Mouse (Mus musculus) neural tube, embryonic 12.5 days (tissue): Measurements from ENCODE around the gene Gtf2h3. TPM values are rescaled to one million over a fixed set of nuclear protein-coding genes. Genes with fewer than 3 reads are reported as not detected.
"Not testable (repeated sequence)": the region's sequence is repeated elsewhere in the genome, so short reads cannot be mapped to it uniquely, and the experiment has no call there.

ENCODE experiments used
- ATAC-seq: fragments of 200-750 bp; cut with Nextera tagmentation; 2 replicates; pipeline ENCODE4 v1.8.0; 2017; ENCODE audit warnings: low read depth, mild to moderate bottlenecking, moderate TSS enrichment, moderate library complexity; ENCODE audit not compliant: low FRiP score
- H3K27ac ChIP-seq: fragments of 300-500 bp; sonication (generic); 2 replicates; pipeline ENCODE4 v1.5.1; 2016
- H3K27me3 ChIP-seq: fragments of 300-500 bp; sonication (generic); replicated peaks from 2 replicates; pipeline ENCODE4 v1.6.1; 2016; ENCODE audit warnings: mild to moderate bottlenecking
- H3K36me3 ChIP-seq: fragments of 300-500 bp; sonication (generic); 2 replicates; pipeline ENCODE4 v1.6.1; 2016; ENCODE audit warnings: mild to moderate bottlenecking
- H3K4me1 ChIP-seq: fragments of 300-500 bp; sonication (generic); 2 replicates; pipeline ENCODE4 v1.6.1; 2016
- H3K4me2 ChIP-seq: fragments of 300-500 bp; sonication (generic); replicated peaks from 2 replicates; pipeline ENCODE4 v1.6.1; 2016; ENCODE audit warnings: mild to moderate bottlenecking
- H3K4me3 ChIP-seq: fragments of 300-500 bp; sonication (generic); 2 replicates; pipeline ENCODE4 v1.5.1; 2016
- H3K9ac ChIP-seq: fragments of 300-500 bp; sonication (generic); 2 replicates; pipeline ENCODE4 v1.6.1; 2016; ENCODE audit warnings: mild to moderate bottlenecking
- H3K9me3 ChIP-seq: fragments of 300-500 bp; sonication (generic); 2 replicates; pipeline ENCODE4 v1.6.1; 2016; ENCODE audit warnings: mild to moderate bottlenecking
- WGBS: fragments of 180-500 bp; shearing (Covaris S2); methylation state at CpG from one replicate; pipeline ENCODE4 v1.1.7; 2016; 5-methylcytosine and 5-hydroxymethylcytosine counted together
- polyA plus RNA-seq: library from polyadenylated mRNA; unstranded; fragments of >200 nt; fragmentation: Nextera tagmentation; extraction: Ambion mirVana; gene quantifications from 2 replicates; pipeline ENCODE4 v1.2.1, GENCODE M21; 2016

Gtf2h3 gene
- polyA plus RNA-seq, 1 experiment from 2014 or later = 62.0 TPM

DNA sequence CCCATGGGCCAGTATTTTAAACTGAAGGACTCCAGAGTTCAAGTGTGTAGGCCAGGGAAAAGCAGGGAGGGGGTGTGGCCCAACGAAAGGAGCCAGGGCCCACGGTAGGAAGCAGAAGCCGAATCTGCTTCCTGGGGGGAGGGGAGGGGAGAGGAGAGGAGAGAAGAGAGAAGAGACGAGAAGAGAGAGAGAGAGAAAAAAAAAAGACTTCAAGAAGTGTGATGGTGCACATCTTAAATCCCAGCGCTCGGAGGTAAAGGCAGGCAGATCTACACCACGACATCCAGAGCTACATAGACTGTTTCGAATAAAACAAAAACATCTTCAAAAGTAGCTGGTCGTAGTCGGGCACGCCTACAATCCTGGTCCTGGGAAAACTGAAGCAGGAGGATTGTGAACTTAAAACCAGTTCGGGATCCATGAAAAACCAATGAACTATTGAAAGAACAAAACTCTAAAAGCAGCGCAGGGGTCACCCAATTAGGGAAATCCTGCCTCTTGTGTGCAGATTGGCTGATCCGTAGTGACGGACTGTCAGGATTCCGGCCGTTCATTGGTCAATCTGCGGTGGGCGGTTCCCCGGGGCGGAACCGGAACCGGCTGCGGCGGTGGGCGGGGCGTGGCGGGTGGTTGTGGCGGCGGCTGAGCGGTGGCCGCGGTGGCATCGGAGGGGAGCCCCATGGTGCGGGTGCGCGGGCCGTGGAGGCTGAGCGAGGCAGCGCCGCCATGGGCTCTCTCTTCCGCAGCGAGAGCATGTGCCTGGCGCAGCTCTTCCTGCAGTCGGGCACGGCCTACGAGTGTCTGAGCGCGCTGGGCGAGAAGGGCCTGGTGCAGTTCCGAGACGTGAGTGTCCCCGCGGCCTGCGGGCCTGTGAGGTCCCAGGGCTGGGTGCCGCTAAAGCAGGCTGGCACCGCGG, 49.8 kb downstream of the Gtf2h3 start, which contains the start of gene Atp6v0a2:
Gene Atp6v0a2, plus strand, starts transcription at position 129 of the 916 bp plus-strand sequence.
- H3K27ac ChIP-seq = no peak within 1 kb of the TSS
- H3K4me3 ChIP-seq = peak within 1 kb of the TSS; percentile 94
- H3K9ac ChIP-seq = peak within 1 kb of the TSS; percentile 94

DNA sequence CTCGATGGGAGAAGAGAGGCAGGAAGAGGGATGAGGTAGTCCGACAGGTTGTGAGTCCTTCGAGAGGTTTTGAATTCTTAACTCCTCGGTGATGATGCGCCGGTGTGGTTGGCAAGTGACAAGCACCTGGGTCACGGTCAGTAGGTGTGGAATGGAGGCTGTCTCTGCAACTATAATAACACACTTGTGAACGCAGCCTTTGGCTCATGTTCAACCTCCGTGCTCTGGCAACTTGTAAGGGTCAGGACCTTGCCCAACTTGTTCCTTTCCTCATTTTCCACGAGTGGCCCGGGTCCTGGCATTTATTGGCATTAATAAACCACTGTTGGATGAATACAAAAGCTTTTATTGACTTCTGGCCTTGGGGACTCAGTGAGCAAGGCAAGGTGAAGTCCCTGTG, 50.7 kb downstream of the Gtf2h3 start:
- H3K27me3 ChIP-seq = no peaks in the 10 kb centered on the region
- H3K27ac ChIP-seq = no peak overlapping the region
- H3K4me3 ChIP-seq = peak overlapping the region; percentile 94
- no peaks in the 10 kb centered on the region for H3K9me3 ChIP-seq
- peak overlapping the region; percentile 76 for H3K4me2 ChIP-seq
- H3K36me3 ChIP-seq = peaks cover 13% of the 10 kb centered on the region
- ATAC-seq = 0 out of 2 replicates have a peak, but pooled peaks have one; percentile 14
- H3K4me1 ChIP-seq = peaks cover 17% of the 10 kb centered on the region
- H3K9ac ChIP-seq = peak overlapping the region; percentile 94
- WGBS = 26% methylated on average over 11 of the region's 11 CpGs

More for the DNA sequence above, 49.8 kb downstream of the Gtf2h3 start, which contains the start of gene Atp6v0a2:
- peak; percentile 95 for ATAC-seq
- H3K4me1 ChIP-seq = peaks cover 17% of the 10 kb centered on the region
- H3K9me3 ChIP-seq = no peaks in the 10 kb centered on the region
- H3K4me2 ChIP-seq = peak within 1 kb of the TSS; percentile 76
- under 1% methylated on average over 58 of the region's 58 CpGs for WGBS
- H3K27me3 ChIP-seq = no peaks in the 10 kb centered on the region
- H3K36me3 ChIP-seq = peaks cover 8% of the 10 kb centered on the region; the same call in 1 of the 2 replicates

DNA sequence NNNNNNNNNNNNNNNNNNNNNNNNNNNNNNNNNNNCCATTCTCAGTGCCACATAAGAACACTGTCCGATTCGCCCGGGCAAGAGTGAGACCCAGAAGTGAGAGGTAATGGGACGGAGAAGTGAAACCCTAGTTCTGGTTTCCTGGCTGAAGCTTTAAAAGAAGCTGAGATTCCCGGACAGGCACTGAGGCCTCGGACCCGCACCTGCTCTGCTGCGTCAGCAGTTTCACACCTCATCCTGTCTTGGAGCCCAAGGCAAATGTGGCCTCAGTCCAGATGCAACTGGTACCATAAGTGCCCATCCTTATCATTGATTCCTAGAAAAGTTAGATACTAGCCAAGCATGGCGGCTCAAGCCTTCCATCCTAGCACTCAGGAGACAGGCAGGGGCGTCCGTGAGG, 52.7 kb downstream of the Gtf2h3 start:
- Histone ChIP-seq H3K27ac (no peak overlapping the region), H3K9ac (no peak overlapping the region), H3K27me3 (no peaks in the 10 kb centered on the region), H3K4me2 (no peak overlapping the region), H3K9me3 (no peaks in the 10 kb centered on the region), H3K36me3 (peaks cover 29% of the 10 kb centered on the region), H3K4me3 (no peak overlapping the region), H3K4me1 (peaks cover 17% of the 10 kb centered on the region)
- no peak for ATAC-seq
- 96% methylated on average over 11 of the region's 11 CpGs for WGBS

- no peak overlapping the region for H3K4me2 ChIP-seq
- peaks cover 17% of the 10 kb centered on the region for H3K4me1 ChIP-seq
- H3K27ac ChIP-seq = no peak overlapping the region
- WGBS = 86% methylated on average over 5 of the region's 5 CpGs
- no peak for ATAC-seq
- no peaks in the 10 kb centered on the region for H3K9me3 ChIP-seq
- no peak overlapping the region for H3K9ac ChIP-seq
- H3K36me3 ChIP-seq = peaks cover 37% of the 10 kb centered on the region
- no peaks in the 10 kb centered on the region for H3K27me3 ChIP-seq
- no peak overlapping the region for H3K4me3 ChIP-seq
Measured at GRCm38 (mm10) chr5:124632461-124632860, 53.5 kb downstream of the Gtf2h3 start.

DNA sequence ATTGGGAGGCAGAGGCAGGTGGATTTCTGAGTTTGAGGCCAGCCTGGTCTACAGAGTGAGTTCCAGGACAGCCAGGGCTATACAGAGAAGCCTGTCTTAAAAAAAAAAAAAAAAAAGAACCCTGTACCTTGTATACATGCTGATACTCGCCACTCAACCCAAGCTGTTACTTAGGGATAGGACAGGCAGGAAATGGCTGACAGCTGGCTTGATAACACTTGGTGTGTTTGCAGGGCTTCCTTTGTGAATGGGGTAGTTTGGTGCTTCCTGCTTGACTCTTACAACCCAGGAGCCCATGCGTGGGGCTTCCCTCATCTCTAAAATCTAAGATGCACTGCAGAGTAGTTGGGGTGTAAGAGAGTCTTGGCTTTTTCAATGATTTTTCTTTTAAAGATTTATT, 54.5 kb downstream of the Gtf2h3 start:
- Histone ChIP-seq H3K4me3 (no peak overlapping the region), H3K27ac (no peak overlapping the region), H3K4me1 (peaks cover 11% of the 10 kb centered on the region), H3K4me2 (no peak overlapping the region), H3K27me3 (no peaks in the 10 kb centered on the region), H3K36me3 (peaks cover 45% of the 10 kb centered on the region), H3K9me3 (no peaks in the 10 kb centered on the region), H3K9ac (no peak overlapping the region)
- WGBS = 94% methylated on average over 2 of the region's 2 CpGs
- no peak for ATAC-seq

DNA sequence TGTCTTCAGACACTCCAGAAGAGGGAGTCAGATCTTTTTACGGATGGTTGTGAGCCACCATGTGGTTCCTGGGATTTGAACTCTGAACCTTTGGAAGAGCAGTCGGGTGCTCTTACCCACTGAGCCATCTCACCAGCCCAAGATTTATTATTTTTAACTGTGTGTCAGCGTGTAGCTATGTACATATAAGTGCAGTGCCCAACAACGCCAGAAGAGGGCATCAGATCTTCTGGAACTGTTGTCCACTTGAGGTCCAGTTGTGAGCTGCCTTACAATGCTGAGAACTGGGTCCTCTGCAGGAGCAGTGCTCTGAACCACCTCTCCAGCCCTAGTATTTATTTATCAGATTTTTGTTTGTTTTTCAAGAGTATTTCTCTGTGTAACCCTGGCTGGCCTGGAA, 56.1 kb downstream of the Gtf2h3 start:
- H3K4me1 ChIP-seq, ATAC-seq, H3K9ac ChIP-seq, H3K27ac ChIP-seq, H3K9me3 ChIP-seq, H3K27me3 ChIP-seq, H3K4me2 ChIP-seq, H3K4me3 ChIP-seq: not testable (repeated sequence)
- peaks cover 61% of the 10 kb centered on the region for H3K36me3 ChIP-seq
- WGBS = 81% methylated on average over 4 of the region's 4 CpGs

- ATAC-seq = no peak
- WGBS = 93% methylated on average over 3 of the region's 3 CpGs
- H3K4me1 ChIP-seq = no peaks in the 10 kb centered on the region
- no peak overlapping the region for H3K4me3 ChIP-seq
- no peaks in the 10 kb centered on the region for H3K9me3 ChIP-seq
- no peak overlapping the region for H3K27ac ChIP-seq
- H3K4me2 ChIP-seq = no peak overlapping the region
- H3K36me3 ChIP-seq = peaks cover 70% of the 10 kb centered on the region
- H3K9ac ChIP-seq = no peak overlapping the region
- H3K27me3 ChIP-seq = no peaks in the 10 kb centered on the region
Measured at GRCm38 (mm10) chr5:124636139-124636538, 57.2 kb downstream of the Gtf2h3 start.

DNA sequence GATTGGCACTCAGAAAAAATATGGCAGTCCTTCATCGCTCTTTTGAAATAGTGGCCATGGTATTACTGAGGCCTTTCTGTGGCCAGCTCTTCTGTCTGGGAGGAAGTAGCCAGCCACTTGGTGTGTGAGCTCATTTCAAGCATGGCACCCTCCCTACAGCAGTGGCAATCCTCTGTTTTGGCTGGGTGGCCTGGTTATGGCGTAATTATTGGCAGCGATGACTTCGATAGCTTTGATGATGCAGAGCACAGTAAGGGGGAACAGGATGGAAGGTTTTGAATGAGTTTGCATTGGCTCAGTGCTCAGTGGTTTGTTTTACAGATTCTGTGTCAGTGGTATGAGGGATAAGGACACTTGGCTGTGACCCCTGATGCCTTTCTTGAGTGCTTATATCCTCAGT, 57.8 kb downstream of the Gtf2h3 start:
- no peak overlapping the region for H3K4me2 ChIP-seq
- WGBS = 96% methylated on average over 4 of the region's 4 CpGs
- no peak overlapping the region for H3K4me3 ChIP-seq
- H3K27ac ChIP-seq = no peak overlapping the region
- no peak for ATAC-seq
- no peaks in the 10 kb centered on the region for H3K4me1 ChIP-seq
- H3K9me3 ChIP-seq = no peaks in the 10 kb centered on the region
- no peak overlapping the region for H3K9ac ChIP-seq
- peaks cover 75% of the 10 kb centered on the region for H3K36me3 ChIP-seq
- no peaks in the 10 kb centered on the region for H3K27me3 ChIP-seq

DNA sequence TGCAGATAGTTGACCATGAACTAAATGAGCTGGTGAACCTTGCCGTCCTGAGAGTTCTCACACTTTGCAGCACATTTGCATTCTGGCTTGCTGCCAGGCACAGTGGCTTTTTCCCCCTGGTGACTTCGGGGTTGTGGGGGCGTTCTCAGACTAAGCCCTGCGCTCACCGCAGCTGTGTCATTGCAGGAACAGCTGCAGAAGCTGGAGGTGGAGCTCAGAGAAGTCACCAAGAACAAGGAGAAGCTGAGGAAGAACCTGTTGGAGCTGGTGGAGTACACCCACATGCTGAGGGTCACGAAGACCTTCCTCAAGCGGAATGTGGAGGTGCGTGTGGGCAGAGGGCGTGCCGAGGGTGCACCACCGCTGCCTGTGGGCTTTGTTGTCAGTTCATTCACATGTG, 58.4 kb downstream of the Gtf2h3 start:
- H3K27ac ChIP-seq = no peak overlapping the region

GRCm38 (mm10) chr5:124637836-124638235, 58.9 kb downstream of the Gtf2h3 start:
- WGBS = 97% methylated on average over 13 of the region's 13 CpGs
- Histone ChIP-seq H3K4me2 (no peak overlapping the region), H3K4me1 (no peaks in the 10 kb centered on the region), H3K4me3 (no peak overlapping the region), H3K9me3 (no peaks in the 10 kb centered on the region), H3K9ac (no peak overlapping the region), H3K36me3 (peaks cover 87% of the 10 kb centered on the region), H3K27me3 (no peaks in the 10 kb centered on the region), H3K27ac (no peak overlapping the region)
- no peak for ATAC-seq

More for the DNA sequence above, 58.4 kb downstream of the Gtf2h3 start:
- WGBS = 90% methylated on average over 11 of the region's 11 CpGs
- H3K36me3 ChIP-seq = peaks cover 81% of the 10 kb centered on the region
- no peaks in the 10 kb centered on the region for H3K4me1 ChIP-seq
- no peak for ATAC-seq
- H3K4me3 ChIP-seq = no peak overlapping the region
- H3K9ac ChIP-seq = no peak overlapping the region
- no peak overlapping the region for H3K4me2 ChIP-seq
- H3K27me3 ChIP-seq = no peaks in the 10 kb centered on the region
- H3K9me3 ChIP-seq = no peaks in the 10 kb centered on the region
